Mouse (Mus musculus): ENCODE data around the gene Ptgfrn. TPM values are rescaled to one million over a fixed set of nuclear protein-coding genes. Genes with fewer than 3 reads are reported as not detected.

Gene Ptgfrn
- polyA plus RNA-seq, 1 experiment from 2014 or later: 5.1 TPM

GRCm38 (mm10) chr3:101076966-101077709, 32.9 kb downstream of the Ptgfrn start:
- WGBS: 93% methylated on average over 25 of the region's 25 CpGs
- H3K27ac ChIP-seq (replicated peaks): no peak overlapping the region
- H3K4me3 ChIP-seq: no peak overlapping the region
- H3K4me2 ChIP-seq: no peak overlapping the region
- peaks cover 70% of the 10 kb centered on the region for H3K4me1 ChIP-seq
- no peak for ATAC-seq (ENCODE audit: extremely low read depth, insufficient number of reproducible peaks, low FRiP score, low TSS enrichment)
- H3K27me3 ChIP-seq (replicated peaks): no peaks in the 10 kb centered on the region
- no peaks in the 10 kb centered on the region for H3K9me3 ChIP-seq
- H3K36me3 ChIP-seq: peaks cover 54% of the 10 kb centered on the region
- H3K9ac ChIP-seq: no peak overlapping the region

- 73% methylated on average over 3 of the region's 3 CpGs for WGBS
- Histone ChIP-seq H3K27ac (replicated peaks) (no peak overlapping the region), H3K4me2 (no peak overlapping the region), H3K9me3 (no peaks in the 10 kb centered on the region), H3K4me1 (peaks cover 71% of the 10 kb centered on the region), H3K27me3 (replicated peaks) (no peaks in the 10 kb centered on the region), H3K9ac (no peak overlapping the region), H3K4me3 (no peak overlapping the region), H3K36me3 (peaks cover 57% of the 10 kb centered on the region)
- no peak for ATAC-seq (ENCODE audit: extremely low read depth, insufficient number of reproducible peaks, low FRiP score, low TSS enrichment)
Observed at GRCm38 (mm10) chr3:101075866-101076265, 34.2 kb downstream of the Ptgfrn start.

GRCm38 (mm10) chr3:101073384-101073783, 36.7 kb downstream of the Ptgfrn start:
- Histone ChIP-seq H3K4me3 (no peak overlapping the region), H3K9me3 (no peaks in the 10 kb centered on the region), H3K4me1 (peaks cover 91% of the 10 kb centered on the region), H3K4me2 (no peak overlapping the region), H3K36me3 (peaks cover 45% of the 10 kb centered on the region), H3K27me3 (replicated peaks) (no peaks in the 10 kb centered on the region), H3K27ac (replicated peaks) (no peak overlapping the region), H3K9ac (no peak overlapping the region)
- WGBS: 78% methylated on average over 9 of the region's 9 CpGs
- ATAC-seq (ENCODE audit: extremely low read depth, insufficient number of reproducible peaks, low FRiP score, low TSS enrichment): no peak

- H3K9me3 ChIP-seq: no peaks in the 10 kb centered on the region
Observed at GRCm38 (mm10) chr3:101072506-101073215, 37.4 kb downstream of the Ptgfrn start.

GRCm38 (mm10) chr3:101071576-101071975, 38.5 kb downstream of the Ptgfrn start:
- Histone ChIP-seq H3K4me1 (peaks cover 91% of the 10 kb centered on the region), H3K9ac (0 out of 2 replicates have a peak overlapping the region, but pooled peaks have one; percentile 4), H3K4me2 (peak overlapping the region; percentile 47), H3K4me3 (no peak overlapping the region), H3K9me3 (no peaks in the 10 kb centered on the region), H3K27me3 (replicated peaks) (no peaks in the 10 kb centered on the region), H3K27ac (replicated peaks) (peak overlapping the region; percentile 83), H3K36me3 (peaks cover 33% of the 10 kb centered on the region)
- ATAC-seq (ENCODE audit: extremely low read depth, insufficient number of reproducible peaks, low FRiP score, low TSS enrichment): no peak

More at GRCm38 (mm10) chr3:101072506-101073215, 37.4 kb downstream of the Ptgfrn start:
- no peak overlapping the region for H3K4me2 ChIP-seq
- H3K27ac ChIP-seq (replicated peaks): no peak overlapping the region
- H3K27me3 ChIP-seq (replicated peaks): no peaks in the 10 kb centered on the region
- H3K36me3 ChIP-seq: peaks cover 42% of the 10 kb centered on the region
- no peak overlapping the region for H3K9ac ChIP-seq
- WGBS: 81% methylated on average over 15 of the region's 15 CpGs
- H3K4me3 ChIP-seq: no peak overlapping the region
- no peak for ATAC-seq (ENCODE audit: extremely low read depth, insufficient number of reproducible peaks, low FRiP score, low TSS enrichment)
- peaks cover 91% of the 10 kb centered on the region for H3K4me1 ChIP-seq

GRCm38 (mm10) chr3:101070796-101071235, 39.3 kb downstream of the Ptgfrn start:
- H3K9ac ChIP-seq: peak overlapping the region; percentile 20; the same call in 1 of the 2 replicates
- peak overlapping the region; percentile 83 for H3K27ac ChIP-seq (replicated peaks)
- ATAC-seq (ENCODE audit: extremely low read depth, insufficient number of reproducible peaks, low FRiP score, low TSS enrichment): peak; percentile 66; the same call in 1 of the 2 replicates
- no peaks in the 10 kb centered on the region for H3K27me3 ChIP-seq (replicated peaks)
- no peak overlapping the region for H3K4me3 ChIP-seq
- peaks cover 27% of the 10 kb centered on the region for H3K36me3 ChIP-seq
- peaks cover 88% of the 10 kb centered on the region for H3K4me1 ChIP-seq
- no peaks in the 10 kb centered on the region for H3K9me3 ChIP-seq
- WGBS: 11% methylated on average over 6 of the region's 6 CpGs
- peak overlapping the region; percentile 47 for H3K4me2 ChIP-seq

GRCm38 (mm10) chr3:101070230-101070795, 39.8 kb downstream of the Ptgfrn start:
- H3K4me1 ChIP-seq: peaks cover 84% of the 10 kb centered on the region
- ATAC-seq (ENCODE audit: extremely low read depth, insufficient number of reproducible peaks, low FRiP score, low TSS enrichment): no peak
- 29% methylated on average over 10 of the region's 10 CpGs for WGBS
- no peak overlapping the region for H3K4me3 ChIP-seq
- peaks cover 23% of the 10 kb centered on the region for H3K36me3 ChIP-seq
- peak overlapping the region; percentile 83 for H3K27ac ChIP-seq (replicated peaks)
- peak overlapping the region; percentile 26; the same call in 1 of the 2 replicates for H3K4me2 ChIP-seq
- H3K27me3 ChIP-seq (replicated peaks): no peaks in the 10 kb centered on the region
- H3K9ac ChIP-seq: peak overlapping the region; percentile 20; the same call in 1 of the 2 replicates
- H3K9me3 ChIP-seq: no peaks in the 10 kb centered on the region

- Histone ChIP-seq H3K4me3 (no peak overlapping the region), H3K27ac (replicated peaks) (no peak overlapping the region), H3K36me3 (peaks cover 20% of the 10 kb centered on the region), H3K27me3 (replicated peaks) (no peaks in the 10 kb centered on the region), H3K4me2 (no peak overlapping the region), H3K9me3 (no peaks in the 10 kb centered on the region), H3K4me1 (peaks cover 74% of the 10 kb centered on the region), H3K9ac (no peak overlapping the region)
- ATAC-seq (ENCODE audit: extremely low read depth, insufficient number of reproducible peaks, low FRiP score, low TSS enrichment): no peak
- 51% methylated on average over 5 of the region's 5 CpGs for WGBS
Observed at GRCm38 (mm10) chr3:101068701-101069100, 41.4 kb downstream of the Ptgfrn start.

GRCm38 (mm10) chr3:101066175-101066574, 43.9 kb downstream of the Ptgfrn start:
- Histone ChIP-seq H3K4me2 (no peak overlapping the region), H3K27ac (replicated peaks) (no peak overlapping the region), H3K9ac (no peak overlapping the region), H3K4me1 (peaks cover 48% of the 10 kb centered on the region), H3K9me3 (no peaks in the 10 kb centered on the region), H3K4me3 (no peak overlapping the region), H3K27me3 (replicated peaks) (no peaks in the 10 kb centered on the region), H3K36me3 (peaks cover 19% of the 10 kb centered on the region)
- no peak for ATAC-seq (ENCODE audit: extremely low read depth, insufficient number of reproducible peaks, low FRiP score, low TSS enrichment)
- WGBS: 81% methylated on average over 6 of the region's 6 CpGs

GRCm38 (mm10) chr3:101061865-101062585, 48.1 kb downstream of the Ptgfrn start:
- ATAC-seq (ENCODE audit: extremely low read depth, insufficient number of reproducible peaks, low FRiP score, low TSS enrichment): no peak
- Histone ChIP-seq H3K9me3 (no peaks in the 10 kb centered on the region), H3K9ac (no peak overlapping the region), H3K4me3 (no peak overlapping the region), H3K36me3 (peaks cover 52% of the 10 kb centered on the region), H3K27ac (replicated peaks) (no peak overlapping the region), H3K4me2 (no peak overlapping the region), H3K4me1 (peaks cover 7% of the 10 kb centered on the region; the same call in 1 of the 2 replicates), H3K27me3 (replicated peaks) (no peaks in the 10 kb centered on the region)
- WGBS: 84% methylated on average over 7 of the region's 7 CpGs

- Histone ChIP-seq H3K4me3 (no peak overlapping the region), H3K27me3 (replicated peaks) (no peaks in the 10 kb centered on the region), H3K36me3 (peaks cover 75% of the 10 kb centered on the region), H3K9ac (no peak overlapping the region), H3K27ac (replicated peaks) (no peak overlapping the region), H3K9me3 (no peaks in the 10 kb centered on the region), H3K4me1 (no peaks in the 10 kb centered on the region), H3K4me2 (no peak overlapping the region)
- ATAC-seq (ENCODE audit: extremely low read depth, insufficient number of reproducible peaks, low FRiP score, low TSS enrichment): no peak
- WGBS: 66% methylated on average over 4 of the region's 4 CpGs
Observed at GRCm38 (mm10) chr3:101059214-101059613, 50.9 kb downstream of the Ptgfrn start.

All from heart, embryonic 13.5 days (tissue).